Mouse (Mus musculus) hindbrain, embryonic 12.5 days (tissue): ENCODE measurements around the gene Npr2. TPM values are rescaled to one million over a fixed set of nuclear protein-coding genes. Genes with fewer than 3 reads are reported as not detected.
"Not testable (repeated sequence)": the region's sequence is repeated elsewhere in the genome, so short reads cannot be mapped to it uniquely, and the experiment has no call there.

ENCODE experiments used
- ATAC-seq: fragments of 200-750 bp; cut with Nextera tagmentation; 2 replicates; pipeline ENCODE4 v1.8.0; 2017; ENCODE audit warnings: moderate TSS enrichment; ENCODE audit not compliant: low FRiP score
- H3K27ac ChIP-seq: fragments of 300-500 bp; sonication (generic); 2 replicates; pipeline ENCODE4 v1.5.1; 2016; ENCODE audit warnings: mild to moderate bottlenecking
- H3K27me3 ChIP-seq: fragments of 300-500 bp; sonication (generic); 2 replicates; pipeline ENCODE4 v1.6.1; 2016; ENCODE audit warnings: mild to moderate bottlenecking
- H3K36me3 ChIP-seq: fragments of 300-500 bp; sonication (generic); 2 replicates; pipeline ENCODE4 v1.6.1; 2016; ENCODE audit warnings: mild to moderate bottlenecking
- H3K4me1 ChIP-seq: fragments of 300-500 bp; sonication (generic); 2 replicates; pipeline ENCODE4 v1.6.1; 2016
- H3K4me2 ChIP-seq: fragments of 300-500 bp; sonication (generic); replicated peaks from 2 replicates; pipeline ENCODE4 v1.6.1; 2016; ENCODE audit warnings: mild to moderate bottlenecking
- H3K4me3 ChIP-seq: fragments of 300-500 bp; sonication (generic); 2 replicates; pipeline ENCODE4 v1.5.1; 2016; ENCODE audit warnings: mild to moderate bottlenecking
- H3K9ac ChIP-seq: fragments of 300-500 bp; sonication (generic); 2 replicates; pipeline ENCODE4 v1.6.1; 2016; ENCODE audit warnings: mild to moderate bottlenecking, moderate library complexity
- H3K9me3 ChIP-seq: fragments of 300-500 bp; sonication (generic); replicated peaks from 2 replicates; pipeline ENCODE4 v1.6.1; 2016; ENCODE audit warnings: mild to moderate bottlenecking
- WGBS: fragments of 180-500 bp; shearing (Covaris S2); methylation state at CpG from one replicate; pipeline ENCODE4 v1.1.7; 2016; 5-methylcytosine and 5-hydroxymethylcytosine counted together
- polyA plus RNA-seq: library from polyadenylated mRNA; unstranded; fragments of >200 nt; fragmentation: Nextera tagmentation; extraction: Ambion mirVana; gene quantifications from 2 replicates; pipeline ENCODE4 v1.2.1, GENCODE M21; 2016

The Npr2 gene
- polyA plus RNA-seq, result 30.7 and 31.8 TPM in 2 replicates

- WGBS, result 1% methylated on average over 40 of the region's 70 CpGs
- H3K27me3 ChIP-seq, result peaks cover 5% of the 10 kb centered on the region; the same call in 1 of the 2 replicates
- no peaks in the 10 kb centered on the region for H3K36me3 ChIP-seq
- ATAC-seq, result peak; percentile 38; the same call in 1 of the 2 replicates
- peak within 1 kb of the TSS; percentile 92 for H3K27ac ChIP-seq
- peak within 1 kb of the TSS; percentile 68 for H3K4me3 ChIP-seq
- peak within 1 kb of the TSS; percentile 93 for H3K9ac ChIP-seq
- no peaks in the 10 kb centered on the region for H3K9me3 ChIP-seq
- peaks cover 43% of the 10 kb centered on the region for H3K4me1 ChIP-seq
- peak within 1 kb of the TSS; percentile 85 for H3K4me2 ChIP-seq
These were observed at the start of gene Npr2 for GRCm38 (mm10) chr4:43631046-43631955. Gene Npr2, plus strand, starts transcription at chr4:43631935.

- H3K9me3 ChIP-seq, result no peaks in the 10 kb centered on the region
- no peak for ATAC-seq
- peaks cover 46% of the 10 kb centered on the region for H3K36me3 ChIP-seq
- H3K4me1 ChIP-seq, result peaks cover 18% of the 10 kb centered on the region
- H3K27ac ChIP-seq, result no peak overlapping the region
- H3K27me3 ChIP-seq, result no peaks in the 10 kb centered on the region
- H3K4me3 ChIP-seq, result no peak overlapping the region
- no peak overlapping the region for H3K4me2 ChIP-seq
- H3K9ac ChIP-seq, result no peak overlapping the region
- 93% methylated on average over 5 of the region's 5 CpGs for WGBS
These were observed 49.5 kb upstream of the Npr2 start for GRCm38 (mm10) chr4:43582241-43582640.

- no peak for ATAC-seq
- H3K36me3 ChIP-seq, result peaks cover 46% of the 10 kb centered on the region
- WGBS, result 63% methylated on average over 7 of the region's 7 CpGs
These were observed 48.3 kb upstream of the Npr2 start for GRCm38 (mm10) chr4:43583421-43583820.

GRCm38 (mm10) chr4:43584444-43585416 lies 47.0 kb upstream of the Npr2 start, which contains the start of gene Msmp:
Gene Msmp, minus strand, starts transcription at chr4:43584494.
- no peak within 1 kb of the TSS for H3K27ac ChIP-seq
- no peaks in the 10 kb centered on the region for H3K27me3 ChIP-seq
- H3K9me3 ChIP-seq, result no peaks in the 10 kb centered on the region
- no peak within 1 kb of the TSS for H3K4me3 ChIP-seq
- no peak within 1 kb of the TSS for H3K4me2 ChIP-seq
- no peak for ATAC-seq
- H3K4me1 ChIP-seq, result peaks cover 4% of the 10 kb centered on the region
- 73% methylated on average over 12 of the region's 12 CpGs for WGBS
- peaks cover 46% of the 10 kb centered on the region for H3K36me3 ChIP-seq
- no peak within 1 kb of the TSS for H3K9ac ChIP-seq

More at GRCm38 (mm10) chr4:43583421-43583820, 48.3 kb upstream of the Npr2 start:
- no peaks in the 10 kb centered on the region for H3K9me3 ChIP-seq
- H3K4me3 ChIP-seq, result no peak overlapping the region
- no peak overlapping the region for H3K4me2 ChIP-seq
- H3K4me1 ChIP-seq, result peaks cover 9% of the 10 kb centered on the region
- H3K9ac ChIP-seq, result no peak overlapping the region
- H3K27ac ChIP-seq, result no peak overlapping the region
- no peaks in the 10 kb centered on the region for H3K27me3 ChIP-seq

GRCm38 (mm10) chr4:43585682-43586081 lies 46.1 kb upstream of the Npr2 start:
- H3K4me2 ChIP-seq, result no peak overlapping the region
- H3K4me3 ChIP-seq, result no peak overlapping the region
- ATAC-seq, result no peak
- H3K36me3 ChIP-seq, result peaks cover 41% of the 10 kb centered on the region
- H3K27me3 ChIP-seq, result no peaks in the 10 kb centered on the region
- no peak overlapping the region for H3K9ac ChIP-seq
- no peaks in the 10 kb centered on the region for H3K9me3 ChIP-seq
- 50% methylated on average over 10 of the region's 10 CpGs for WGBS
- H3K4me1 ChIP-seq, result peaks cover 2% of the 10 kb centered on the region; the same call in 1 of the 2 replicates
- no peak overlapping the region for H3K27ac ChIP-seq

- Histone ChIP-seq H3K27ac (no peak overlapping the region), H3K4me1 (peaks cover 2% of the 10 kb centered on the region; the same call in 1 of the 2 replicates), H3K36me3 (peaks cover 35% of the 10 kb centered on the region), H3K9me3 (no peaks in the 10 kb centered on the region), H3K27me3 (no peaks in the 10 kb centered on the region), H3K4me2 (no peak overlapping the region), H3K9ac (no peak overlapping the region), H3K4me3 (no peak overlapping the region)
- 75% methylated on average over 8 of the region's 8 CpGs for WGBS
- no peak for ATAC-seq
These were observed 45.3 kb upstream of the Npr2 start for GRCm38 (mm10) chr4:43586411-43586810.

GRCm38 (mm10) chr4:43587681-43588080 lies 44.1 kb upstream of the Npr2 start:
- Histone ChIP-seq H3K27me3 (no peaks in the 10 kb centered on the region), H3K4me3 (no peak overlapping the region), H3K36me3 (peaks cover 22% of the 10 kb centered on the region), H3K9ac (no peak overlapping the region), H3K9me3 (no peaks in the 10 kb centered on the region), H3K4me1 (peaks cover 2% of the 10 kb centered on the region; the same call in 1 of the 2 replicates), H3K27ac (no peak overlapping the region), H3K4me2 (no peak overlapping the region)
- ATAC-seq, result no peak
- WGBS, result 65% methylated on average over 7 of the region's 7 CpGs

- Histone ChIP-seq H3K27me3 (no peaks in the 10 kb centered on the region), H3K27ac (no peak overlapping the region), H3K36me3 (no peaks in the 10 kb centered on the region), H3K4me2 (no peak overlapping the region), H3K4me1 (0 out of 2 replicates have a peak, but pooled peaks cover 3% of the 10 kb centered on the region), H3K9me3 (no peaks in the 10 kb centered on the region), H3K4me3 (no peak overlapping the region), H3K9ac (no peak overlapping the region)
- WGBS, result 85% methylated on average over 5 of the region's 5 CpGs
- ATAC-seq, result no peak
These were observed 40.2 kb upstream of the Npr2 start for GRCm38 (mm10) chr4:43591543-43591942.

GRCm38 (mm10) chr4:43591961-43592360 lies 39.8 kb upstream of the Npr2 start:
- H3K27ac ChIP-seq, result no peak overlapping the region
- ATAC-seq, result no peak
- H3K4me1 ChIP-seq, result 0 out of 2 replicates have a peak, but pooled peaks cover 3% of the 10 kb centered on the region
- H3K9ac ChIP-seq, result no peak overlapping the region
- H3K4me3 ChIP-seq, result no peak overlapping the region
- H3K4me2 ChIP-seq, result no peak overlapping the region
- H3K36me3 ChIP-seq, result no peaks in the 10 kb centered on the region
- WGBS, result 72% methylated on average over 3 of the region's 3 CpGs
- no peaks in the 10 kb centered on the region for H3K9me3 ChIP-seq
- H3K27me3 ChIP-seq, result no peaks in the 10 kb centered on the region

GRCm38 (mm10) chr4:43593453-43593852 lies 38.3 kb upstream of the Npr2 start:
- Histone ChIP-seq H3K4me3 (no peak overlapping the region), H3K4me2 (no peak overlapping the region), H3K27me3 (no peaks in the 10 kb centered on the region), H3K9me3 (no peaks in the 10 kb centered on the region), H3K36me3 (no peaks in the 10 kb centered on the region), H3K4me1 (0 out of 2 replicates have a peak, but pooled peaks cover 3% of the 10 kb centered on the region), H3K27ac (no peak overlapping the region), H3K9ac (no peak overlapping the region)
- 74% methylated on average over 3 of the region's 3 CpGs for WGBS
- no peak for ATAC-seq

- H3K36me3 ChIP-seq, H3K9me3 ChIP-seq, H3K4me2 ChIP-seq, H3K27me3 ChIP-seq, ATAC-seq, H3K4me3 ChIP-seq, H3K4me1 ChIP-seq, H3K27ac ChIP-seq, H3K9ac ChIP-seq: not testable (repeated sequence)
- 84% methylated on average over 2 of the region's 2 CpGs for WGBS
These were observed 35.1 kb upstream of the Npr2 start for GRCm38 (mm10) chr4:43596597-43596996.

GRCm38 (mm10) chr4:43598200-43598599 lies 33.5 kb upstream of the Npr2 start:
- no peak overlapping the region for H3K4me2 ChIP-seq
- H3K4me1 ChIP-seq, result 0 out of 2 replicates have a peak, but pooled peaks cover 3% of the 10 kb centered on the region
- ATAC-seq, result no peak
- H3K9ac ChIP-seq, result no peak overlapping the region
- H3K36me3 ChIP-seq, result no peaks in the 10 kb centered on the region
- H3K9me3 ChIP-seq, result no peaks in the 10 kb centered on the region
- WGBS, result 83% methylated on average over 4 of the region's 4 CpGs
- H3K27me3 ChIP-seq, result no peaks in the 10 kb centered on the region
- H3K27ac ChIP-seq, result no peak overlapping the region
- H3K4me3 ChIP-seq, result no peak overlapping the region
